Mouse (Mus musculus) forebrain, embryonic 14.5 days (tissue): ENCODE results near the gene Etv6. TPM values are rescaled to one million over a fixed set of nuclear protein-coding genes. Genes with fewer than 3 reads are reported as not detected.

Experiments
- ATAC-seq: fragments of 200-750 bp; cut with Nextera tagmentation; 2 replicates; pipeline ENCODE4 v1.8.0; 2017; ENCODE audit warnings: mild to moderate bottlenecking, moderate library complexity
- DNase-seq: peaks from one replicate; pipeline ENCODE4 v3.0.0-alpha.2; 2015; ENCODE audit warnings: low spot score
- H3K27ac ChIP-seq: fragments of 300-500 bp; sonication (generic); 2 replicates; pipeline ENCODE4 v1.5.1; 2014; ENCODE audit warnings: low read depth, mild to moderate bottlenecking, control low read depth, low read length, moderate library complexity
- H3K27me3 ChIP-seq: fragments of 300-500 bp; sonication (generic); replicated peaks from 2 replicates; pipeline ENCODE4 v1.6.1; 2014; ENCODE audit warnings: low read length, control low read depth, mixed read lengths; ENCODE audit not compliant: control insufficient read depth, insufficient read depth
- H3K36me3 ChIP-seq: fragments of 300-500 bp; sonication (generic); 2 replicates; pipeline ENCODE4 v1.6.1; 2014; ENCODE audit warnings: low read length, control low read depth; ENCODE audit not compliant: control insufficient read depth, insufficient read depth
- H3K4me1 ChIP-seq: fragments of 300-500 bp; sonication (generic); 2 replicates; pipeline ENCODE4 v1.6.1; 2014; ENCODE audit warnings: antibody characterized with exemption, low read length, control low read depth; ENCODE audit not compliant: control insufficient read depth, insufficient read depth
- H3K4me2 ChIP-seq: fragments of 300-500 bp; sonication (generic); 2 replicates; pipeline ENCODE4 v1.6.1; 2014; ENCODE audit warnings: mild to moderate bottlenecking, control low read depth, low read length
- H3K4me3 ChIP-seq: fragments of 300-500 bp; sonication (generic); 2 replicates; pipeline ENCODE4 v1.5.1; 2014; ENCODE audit warnings: low read depth, low read length, control low read depth
- H3K9ac ChIP-seq: fragments of 300-500 bp; sonication (generic); 2 replicates; pipeline ENCODE4 v1.6.1; 2014; ENCODE audit warnings: mild to moderate bottlenecking, low read length, control low read depth, moderate library complexity
- H3K9me3 ChIP-seq: fragments of 300-500 bp; sonication (generic); replicated peaks from 2 replicates; pipeline ENCODE4 v1.6.1; 2016; ENCODE audit warnings: low read length, control low read depth, mixed read lengths; ENCODE audit not compliant: control insufficient read depth
- WGBS: fragments of 180-500 bp; shearing (Covaris S2); extraction: QIAGEN DNeasy Blood & Tissue Kit; methylation state at CpG from one replicate; pipeline ENCODE4 v1.1.7; 2014; 5-methylcytosine and 5-hydroxymethylcytosine counted together
- polyA plus RNA-seq: library from polyadenylated mRNA; unstranded; fragments of >200 nt; fragmentation: Nextera tagmentation; extraction: Ambion mirVana; gene quantifications from 2 replicates; pipeline ENCODE4 v1.2.1, GENCODE M21; 2014

Gene Etv6
- polyA plus RNA-seq, 1 experiment from 2014 or later = 6.1 TPM

- H3K27ac ChIP-seq = no peak overlapping the region
- no peaks in the 10 kb centered on the region for H3K36me3 ChIP-seq
- no peak overlapping the region for H3K4me2 ChIP-seq
- H3K4me3 ChIP-seq = no peak overlapping the region
- ATAC-seq = no peak
- no peak overlapping the region for H3K9ac ChIP-seq
- no peaks in the 10 kb centered on the region for H3K27me3 ChIP-seq
- DNase-seq = no peak
- H3K9me3 ChIP-seq = no peaks in the 10 kb centered on the region
- H3K4me1 ChIP-seq = no peaks in the 10 kb centered on the region
- 94% methylated on average over 4 of the region's 4 CpGs for WGBS
These were observed 52.2 kb downstream of the Etv6 start for GRCm38 (mm10) chr6:134087709-134088108.

- Histone ChIP-seq H3K4me1 (no peaks in the 10 kb centered on the region), H3K27ac (no peak overlapping the region), H3K4me3 (no peak overlapping the region), H3K9ac (no peak overlapping the region), H3K36me3 (no peaks in the 10 kb centered on the region), H3K27me3 (no peaks in the 10 kb centered on the region), H3K9me3 (no peaks in the 10 kb centered on the region), H3K4me2 (no peak overlapping the region)
- DNase-seq (no peak), ATAC-seq (no peak)
- WGBS = 94% methylated on average over 7 of the region's 7 CpGs
These were observed 54.3 kb downstream of the Etv6 start for GRCm38 (mm10) chr6:134089671-134090377.

- Histone ChIP-seq H3K4me1 (no peaks in the 10 kb centered on the region), H3K9ac (no peak overlapping the region), H3K27ac (no peak overlapping the region), H3K36me3 (no peaks in the 10 kb centered on the region), H3K27me3 (no peaks in the 10 kb centered on the region), H3K9me3 (no peaks in the 10 kb centered on the region), H3K4me2 (no peak overlapping the region), H3K4me3 (no peak overlapping the region)
- WGBS = 83% methylated on average over 4 of the region's 4 CpGs
- ATAC-seq (no peak), DNase-seq (no peak)
These were observed 54.8 kb downstream of the Etv6 start for GRCm38 (mm10) chr6:134090378-134090692.

GRCm38 (mm10) chr6:134090875-134091274 lies 55.4 kb downstream of the Etv6 start:
- WGBS = 92% methylated on average over 4 of the region's 4 CpGs
- Histone ChIP-seq H3K9me3 (no peaks in the 10 kb centered on the region), H3K36me3 (no peaks in the 10 kb centered on the region), H3K27me3 (no peaks in the 10 kb centered on the region), H3K4me2 (no peak overlapping the region), H3K4me3 (no peak overlapping the region), H3K27ac (no peak overlapping the region), H3K4me1 (no peaks in the 10 kb centered on the region), H3K9ac (no peak overlapping the region)
- DNase-seq (no peak), ATAC-seq (no peak)

- Histone ChIP-seq H3K4me1 (no peaks in the 10 kb centered on the region), H3K27ac (no peak overlapping the region), H3K9me3 (no peaks in the 10 kb centered on the region), H3K27me3 (no peaks in the 10 kb centered on the region), H3K9ac (no peak overlapping the region), H3K4me2 (no peak overlapping the region), H3K4me3 (no peak overlapping the region), H3K36me3 (no peaks in the 10 kb centered on the region)
- ATAC-seq (no peak), DNase-seq (no peak)
- 77% methylated on average over 8 of the region's 8 CpGs for WGBS
These were observed 55.9 kb downstream of the Etv6 start for GRCm38 (mm10) chr6:134091398-134091801.

- Histone ChIP-seq H3K27me3 (no peaks in the 10 kb centered on the region), H3K4me1 (no peaks in the 10 kb centered on the region), H3K36me3 (no peaks in the 10 kb centered on the region), H3K9ac (no peak overlapping the region), H3K4me2 (no peak overlapping the region), H3K4me3 (no peak overlapping the region), H3K9me3 (no peaks in the 10 kb centered on the region), H3K27ac (no peak overlapping the region)
- no peak for DNase-seq
- 92% methylated on average over 5 of the region's 5 CpGs for WGBS
- ATAC-seq = no peak
These were observed 58.6 kb downstream of the Etv6 start for GRCm38 (mm10) chr6:134094066-134094465.

GRCm38 (mm10) chr6:134094620-134095019 lies 59.1 kb downstream of the Etv6 start:
- H3K4me3 ChIP-seq = no peak overlapping the region
- no peaks in the 10 kb centered on the region for H3K27me3 ChIP-seq
- H3K36me3 ChIP-seq = no peaks in the 10 kb centered on the region
- no peaks in the 10 kb centered on the region for H3K9me3 ChIP-seq
- WGBS = 93% methylated on average over 7 of the region's 8 CpGs
- no peak overlapping the region for H3K9ac ChIP-seq
- H3K27ac ChIP-seq = no peak overlapping the region
- H3K4me1 ChIP-seq = no peaks in the 10 kb centered on the region
- DNase-seq (no peak), ATAC-seq (no peak)
- no peak overlapping the region for H3K4me2 ChIP-seq

- Histone ChIP-seq H3K4me1 (no peaks in the 10 kb centered on the region), H3K9me3 (no peaks in the 10 kb centered on the region), H3K9ac (no peak overlapping the region), H3K4me3 (no peak overlapping the region), H3K27me3 (no peaks in the 10 kb centered on the region), H3K4me2 (no peak overlapping the region), H3K36me3 (no peaks in the 10 kb centered on the region), H3K27ac (no peak overlapping the region)
- 86% methylated on average over 4 of the region's 4 CpGs for WGBS
- ATAC-seq (no peak), DNase-seq (no peak)
These were observed 60.1 kb downstream of the Etv6 start for GRCm38 (mm10) chr6:134095582-134095981.

GRCm38 (mm10) chr6:134099976-134100743 lies 64.7 kb downstream of the Etv6 start:
- H3K4me1 ChIP-seq = no peaks in the 10 kb centered on the region
- no peak overlapping the region for H3K4me3 ChIP-seq
- no peak overlapping the region for H3K9ac ChIP-seq
- no peaks in the 10 kb centered on the region for H3K9me3 ChIP-seq
- H3K36me3 ChIP-seq = no peaks in the 10 kb centered on the region
- WGBS = 84% methylated on average over 11 of the region's 11 CpGs
- ATAC-seq (no peak), DNase-seq (no peak)
- no peaks in the 10 kb centered on the region for H3K27me3 ChIP-seq
- H3K4me2 ChIP-seq = no peak overlapping the region
- no peak overlapping the region for H3K27ac ChIP-seq
